Mouse (Mus musculus): ENCODE measurements around the gene Gsg1. TPM values are rescaled to one million over a fixed set of nuclear protein-coding genes. Genes with fewer than 3 reads are reported as not detected.

Gsg1 gene
- polyA plus RNA-seq (2014; fragmentation: Illumina TruSeq; extraction: RNeasy Lipid Tissue Mini Kit (QIAGEN cat#74804)), result not detected

GRCm38 (mm10) chr6:135254153-135254552, at the start of gene Gsg1:
TSS of gene Gsg1 (minus strand) at chr6:135254351.

GRCm38 (mm10) chr6:135197921-135198532, 56.1 kb downstream of the Gsg1 start, which contains the start of the genes Fam234b and Hebp1:
TSS of gene Fam234b (plus strand) at chr6:135197977.
TSS of gene Hebp1 (minus strand) at chr6:135198022.

Other genes with a start within 250 kb of the Gsg1 start
- 182 TPM for gene Ddx47, start 242.7 kb downstream of the Gsg1 start, polyA plus RNA-seq (2014; fragmentation: Illumina TruSeq; extraction: RNeasy Lipid Tissue Mini Kit (QIAGEN cat#74804))
- not detected for gene Gprc5a, start 188.7 kb downstream of the Gsg1 start, polyA plus RNA-seq (2014; fragmentation: Illumina TruSeq; extraction: RNeasy Lipid Tissue Mini Kit (QIAGEN cat#74804))
- not detected for gene Gprc5d, start 136.1 kb downstream of the Gsg1 start, polyA plus RNA-seq (2014; fragmentation: Illumina TruSeq; extraction: RNeasy Lipid Tissue Mini Kit (QIAGEN cat#74804))
- 30.2 TPM for gene Fam234b, start 56.4 kb downstream of the Gsg1 start, polyA plus RNA-seq (2014; fragmentation: Illumina TruSeq; extraction: RNeasy Lipid Tissue Mini Kit (QIAGEN cat#74804))
- 4.8 TPM for gene Hebp1, start 56.3 kb downstream of the Gsg1 start, polyA plus RNA-seq (2014; fragmentation: Illumina TruSeq; extraction: RNeasy Lipid Tissue Mini Kit (QIAGEN cat#74804))
- not detected for gene Pbp2, start 56.1 kb upstream of the Gsg1 start, polyA plus RNA-seq (2014; fragmentation: Illumina TruSeq; extraction: RNeasy Lipid Tissue Mini Kit (QIAGEN cat#74804))
- gene Emp1, start 108.2 kb upstream of the Gsg1 start, polyA plus RNA-seq (2014; fragmentation: Illumina TruSeq; extraction: RNeasy Lipid Tissue Mini Kit (QIAGEN cat#74804)), result 172 TPM

Measured in ovary, adult 10 weeks (tissue).